Mouse (Mus musculus) adrenal gland, adult 10 weeks (tissue): ENCODE results near the gene Rbm47. TPM values are rescaled to one million over a fixed set of nuclear protein-coding genes. Genes with fewer than 3 reads are reported as not detected.

Experiments
- polyA plus RNA-seq: library from polyadenylated mRNA; stranded (reverse); fragments of 350-450 nt; fragmentation: Illumina TruSeq; extraction: RNeasy Lipid Tissue Mini Kit (QIAGEN cat#74804); gene quantifications from one replicate; pipeline ENCODE4 v1.2.3, GENCODE M21; 2014; ENCODE audit warnings: low read depth, low replicate concordance

Gene Rbm47
- 47.7 TPM for polyA plus RNA-seq

GRCm38 (mm10) chr5:66173018-66173417, at the start of gene Rbm47:
Gene Rbm47 (minus strand): TSS chr5:66173118.

GRCm38 (mm10) chr5:66004134-66004925, 168.6 kb downstream of the Rbm47 start, which contains the start of gene 9130230L23Rik:
Gene 9130230L23Rik (minus strand): TSS chr5:66004285.

Other genes with a start within 250 kb of the Rbm47 start
- gene Chrna9, start 238.2 kb downstream of the Rbm47 start, polyA plus RNA-seq, result not detected
- gene 9130230L23Rik, start 168.8 kb downstream of the Rbm47 start, polyA plus RNA-seq, result 0.41 TPM
- gene Nsun7, start 86.8 kb upstream of the Rbm47 start, polyA plus RNA-seq, result 0.64 TPM